Mouse (Mus musculus) intestine, embryonic 15.5 days (tissue): ENCODE measurements around the gene Spint2. TPM values are rescaled to one million over a fixed set of nuclear protein-coding genes. Genes with fewer than 3 reads are reported as not detected.
A peak's percentile ranks its signal among the peaks of the same experiment; 100 is the strongest.

Source experiments
- ATAC-seq: fragments of 200-750 bp; cut with Nextera tagmentation; 2 replicates; pipeline ENCODE4 v1.8.0; 2017; ENCODE audit warnings: moderate TSS enrichment, moderate library complexity
- H3K27ac ChIP-seq: fragments of 300-500 bp; sonication (generic); 2 replicates; pipeline ENCODE4 v1.5.1; 2015; ENCODE audit warnings: mild to moderate bottlenecking, inconsistent platforms
- H3K27me3 ChIP-seq: fragments of 300-500 bp; sonication (generic); replicated peaks from 2 replicates; pipeline ENCODE4 v1.6.1; 2015; ENCODE audit warnings: inconsistent platforms
- H3K36me3 ChIP-seq: fragments of 300-500 bp; sonication (generic); 2 replicates; pipeline ENCODE4 v1.6.1; 2015; ENCODE audit warnings: inconsistent platforms
- H3K4me1 ChIP-seq: fragments of 300-500 bp; sonication (generic); replicated peaks from 2 replicates; pipeline ENCODE4 v1.6.1; 2015; ENCODE audit warnings: inconsistent platforms
- H3K4me2 ChIP-seq: fragments of 300-500 bp; sonication (generic); replicated peaks from 2 replicates; pipeline ENCODE4 v1.6.1; 2015; ENCODE audit warnings: mild to moderate bottlenecking, inconsistent platforms
- H3K4me3 ChIP-seq: fragments of 300-500 bp; sonication (generic); replicated peaks from 2 replicates; pipeline ENCODE4 v1.5.1; 2015; ENCODE audit warnings: inconsistent platforms
- H3K9ac ChIP-seq: fragments of 300-500 bp; sonication (generic); 2 replicates; pipeline ENCODE4 v1.6.1; 2015; ENCODE audit warnings: inconsistent platforms
- H3K9me3 ChIP-seq: fragments of 300-500 bp; sonication (generic); 2 replicates; pipeline ENCODE4 v1.6.1; 2016; ENCODE audit warnings: inconsistent platforms
- WGBS: fragments of 180-500 bp; shearing (Covaris S2); methylation state at CpG from one replicate; pipeline ENCODE4 v1.1.7; 2015; 5-methylcytosine and 5-hydroxymethylcytosine counted together
- polyA plus RNA-seq: library from polyadenylated mRNA; unstranded; fragments of >200 nt; fragmentation: Nextera tagmentation; extraction: Ambion mirVana; gene quantifications from 2 replicates; pipeline ENCODE4 v1.2.1, GENCODE M21; 2015

Spint2 gene
- polyA plus RNA-seq, 1 experiment from 2014 or later: 633 TPM

DNA sequence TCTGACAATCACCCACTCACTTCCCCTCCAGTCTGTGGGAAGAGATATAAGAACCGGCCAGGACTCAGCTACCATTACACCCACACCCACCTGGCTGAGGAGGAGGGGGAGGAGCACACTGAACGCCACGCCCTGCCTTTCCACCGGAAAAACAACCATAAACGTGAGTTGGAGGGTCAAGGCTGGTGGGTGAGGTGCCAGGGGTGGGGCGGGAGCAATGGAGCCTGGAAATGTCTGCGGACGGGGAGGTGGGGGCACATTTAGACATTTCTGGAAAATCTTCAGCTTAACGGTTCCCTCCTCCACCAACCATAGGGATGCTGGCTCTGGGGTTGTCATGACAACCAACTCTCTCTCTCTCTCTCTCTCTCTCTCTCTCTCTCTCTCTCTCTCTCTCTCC is 31.3 kb upstream of the Spint2 start:
- peaks cover 30% of the 10 kb centered on the region for H3K4me1 ChIP-seq
- H3K27ac ChIP-seq: no peak overlapping the region
- ATAC-seq: no peak
- H3K9me3 ChIP-seq: no peaks in the 10 kb centered on the region
- 0 out of 2 replicates have a peak, but pooled peaks cover 2% of the 10 kb centered on the region for H3K27me3 ChIP-seq
- H3K36me3 ChIP-seq: no peaks in the 10 kb centered on the region
- WGBS: 34% methylated on average over 9 of the region's 9 CpGs
- no peak overlapping the region for H3K4me2 ChIP-seq
- no peak overlapping the region for H3K4me3 ChIP-seq
- no peak overlapping the region for H3K9ac ChIP-seq

GRCm38 (mm10) chr7:29309749-29310148 is 28.0 kb upstream of the Spint2 start:
- Histone ChIP-seq H3K9me3 (no peaks in the 10 kb centered on the region), H3K4me2 (peak overlapping the region; percentile 97), H3K4me3 (peak overlapping the region; percentile 40), H3K9ac (peak overlapping the region; percentile 35; the same call in 1 of the 2 replicates), H3K36me3 (no peaks in the 10 kb centered on the region), H3K4me1 (peaks cover 27% of the 10 kb centered on the region), H3K27me3 (peaks cover 18% of the 10 kb centered on the region), H3K27ac (no peak overlapping the region)
- 4% methylated on average over 5 of the region's 5 CpGs for WGBS
- no peak for ATAC-seq

DNA sequence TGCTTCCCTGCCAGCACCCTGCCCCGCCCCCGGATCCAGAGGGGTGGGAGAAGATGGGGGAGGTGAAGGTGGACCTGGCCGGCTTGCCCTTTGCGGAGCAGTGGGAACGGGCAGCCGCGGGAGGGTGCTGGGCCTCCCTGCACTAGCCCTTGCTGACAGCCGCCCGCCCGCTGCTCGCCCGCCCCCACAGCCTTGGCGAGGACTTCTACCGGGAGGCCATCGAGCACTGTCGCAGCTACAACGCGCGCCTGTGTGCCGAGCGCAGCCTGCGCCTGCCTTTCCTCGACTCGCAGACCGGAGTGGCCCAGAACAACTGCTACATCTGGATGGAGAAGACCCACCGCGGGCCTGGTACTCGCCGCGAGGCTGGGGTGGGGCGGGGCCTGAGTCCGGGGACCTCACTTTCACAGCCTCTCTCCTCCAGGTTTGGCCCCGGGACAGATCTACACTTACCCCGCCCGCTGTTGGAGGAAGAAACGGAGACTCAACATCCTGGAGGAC is 27.6 kb upstream of the Spint2 start:
- peak overlapping the region; percentile 40 for H3K4me3 ChIP-seq
- no peaks in the 10 kb centered on the region for H3K9me3 ChIP-seq
- peak overlapping the region; percentile 97 for H3K4me2 ChIP-seq
- H3K4me1 ChIP-seq: peaks cover 32% of the 10 kb centered on the region
- no peaks in the 10 kb centered on the region for H3K36me3 ChIP-seq
- WGBS: 0% methylated on average over 36 of the region's 36 CpGs
- peak; percentile 26 for ATAC-seq
- peaks cover 21% of the 10 kb centered on the region for H3K27me3 ChIP-seq
- H3K27ac ChIP-seq: no peak overlapping the region
- H3K9ac ChIP-seq: peak overlapping the region; percentile 35

DNA sequence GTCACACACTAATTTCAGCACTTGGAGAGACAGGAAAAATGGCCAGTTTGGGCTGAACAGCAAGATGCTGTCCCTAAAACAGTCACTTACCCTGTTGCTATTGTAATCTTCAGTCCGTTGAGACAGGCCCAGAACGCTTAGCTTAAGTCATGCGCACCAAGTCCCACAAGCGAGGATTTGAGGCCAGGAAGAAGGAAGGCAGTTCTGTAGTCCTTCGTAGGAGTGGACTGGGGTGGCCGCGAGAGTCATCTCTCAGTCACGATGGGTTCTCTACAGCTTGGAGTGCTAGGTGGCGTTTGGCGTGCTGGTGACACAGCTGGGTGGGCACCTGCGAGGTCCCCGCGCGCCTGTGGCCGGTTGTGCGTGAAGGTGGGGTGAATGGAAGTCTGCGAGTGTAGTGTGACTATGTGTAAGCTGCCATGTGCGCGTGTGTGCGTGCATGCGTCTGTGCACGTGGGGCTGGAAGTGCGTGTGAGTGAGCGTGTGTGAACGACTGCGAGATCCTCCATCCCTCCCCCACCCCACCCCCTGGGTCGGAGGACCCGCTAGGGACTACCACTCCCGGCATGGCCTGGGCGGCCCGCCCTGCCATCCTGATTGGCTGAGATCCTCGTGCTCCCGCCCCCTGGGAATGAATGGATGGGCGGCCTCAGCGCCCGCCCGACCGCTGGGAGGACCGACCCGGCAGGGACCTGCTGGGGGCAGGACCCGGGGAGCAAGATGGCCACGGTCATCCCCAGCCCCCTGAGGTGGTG is 25.8 kb upstream of the Spint2 start:
- peaks cover 30% of the 10 kb centered on the region for H3K27me3 ChIP-seq
- peaks cover 36% of the 10 kb centered on the region for H3K4me1 ChIP-seq
- 2% methylated on average over 42 of the region's 42 CpGs for WGBS

GRCm38 (mm10) chr7:29306619-29307018 is 24.9 kb upstream of the Spint2 start:
- Histone ChIP-seq H3K9ac (no peak overlapping the region), H3K27me3 (peaks cover 30% of the 10 kb centered on the region), H3K9me3 (no peaks in the 10 kb centered on the region), H3K4me1 (peaks cover 36% of the 10 kb centered on the region), H3K4me3 (no peak overlapping the region), H3K4me2 (no peak overlapping the region), H3K27ac (no peak overlapping the region), H3K36me3 (no peaks in the 10 kb centered on the region)
- ATAC-seq: no peak
- 26% methylated on average over 7 of the region's 7 CpGs for WGBS

More for the DNA sequence above, 25.8 kb upstream of the Spint2 start:
- Histone ChIP-seq H3K36me3 (no peaks in the 10 kb centered on the region), H3K4me3 (peak overlapping the region; percentile 66), H3K9ac (peak overlapping the region; percentile 51), H3K9me3 (no peaks in the 10 kb centered on the region), H3K27ac (no peak overlapping the region), H3K4me2 (peak overlapping the region; percentile 97)
- peak; percentile 87 for ATAC-seq

GRCm38 (mm10) chr7:29306108-29306507 is 24.4 kb upstream of the Spint2 start:
- no peaks in the 10 kb centered on the region for H3K36me3 ChIP-seq
- peaks cover 36% of the 10 kb centered on the region for H3K4me1 ChIP-seq
- no peak overlapping the region for H3K9ac ChIP-seq
- no peaks in the 10 kb centered on the region for H3K9me3 ChIP-seq
- H3K4me3 ChIP-seq: no peak overlapping the region
- H3K27ac ChIP-seq: no peak overlapping the region
- peaks cover 30% of the 10 kb centered on the region for H3K27me3 ChIP-seq
- no peak overlapping the region for H3K4me2 ChIP-seq
- whole genome bisulfite sequencing: 63% methylated on average over 7 of the region's 7 CpGs
- ATAC-seq: no peak

DNA sequence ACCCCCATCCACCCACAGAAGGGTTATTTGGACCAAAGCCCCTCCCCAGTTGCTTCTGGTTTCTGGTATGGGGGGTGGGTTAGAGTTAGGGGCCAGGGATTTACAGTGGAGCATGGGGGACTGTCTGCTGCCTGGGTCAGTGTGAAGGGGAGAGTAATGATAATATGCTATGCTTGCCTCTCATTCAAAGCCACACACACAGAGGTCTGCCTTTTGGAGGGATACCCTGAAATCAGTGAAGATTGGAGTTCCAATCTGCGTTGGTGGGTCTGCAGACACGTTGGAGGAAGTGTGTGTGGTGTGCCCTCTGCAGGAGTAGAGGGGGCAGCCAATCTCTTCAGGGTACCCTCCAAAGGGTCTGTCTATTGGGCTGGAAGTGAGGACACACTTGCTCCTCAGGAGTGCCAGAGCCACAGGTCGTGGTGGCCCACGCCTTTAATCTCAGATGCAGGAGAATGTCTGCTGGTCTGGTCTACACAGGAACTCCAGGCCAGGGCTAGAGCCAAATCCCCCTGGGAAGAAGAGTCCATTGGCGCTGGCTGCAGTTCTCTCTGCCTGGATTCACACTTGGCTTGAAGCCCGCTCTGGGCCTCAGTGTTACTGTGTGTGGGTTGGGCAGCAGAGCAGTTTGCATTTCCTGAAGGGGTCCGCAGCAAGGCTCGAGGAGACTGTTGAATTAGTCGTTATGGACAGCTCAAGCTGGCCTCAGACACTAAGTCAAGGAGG is 23.7 kb upstream of the Spint2 start:
- H3K4me3 ChIP-seq: peak overlapping the region; percentile 52
- peak overlapping the region; percentile 51 for H3K9ac ChIP-seq
- no peaks in the 10 kb centered on the region for H3K36me3 ChIP-seq
- no peak overlapping the region for H3K27ac ChIP-seq
- peak overlapping the region; percentile 98 for H3K4me2 ChIP-seq
- no peak for ATAC-seq
- H3K27me3 ChIP-seq: peaks cover 30% of the 10 kb centered on the region
- 46% methylated on average over 9 of the region's 9 CpGs for WGBS
- H3K9me3 ChIP-seq: no peaks in the 10 kb centered on the region
- peaks cover 36% of the 10 kb centered on the region for H3K4me1 ChIP-seq

- ATAC-seq: no peak
- Histone ChIP-seq H3K36me3 (no peaks in the 10 kb centered on the region), H3K9me3 (no peaks in the 10 kb centered on the region), H3K4me3 (peak overlapping the region; percentile 52), H3K9ac (peak overlapping the region; percentile 51), H3K27me3 (peaks cover 30% of the 10 kb centered on the region), H3K27ac (no peak overlapping the region), H3K4me1 (peaks cover 35% of the 10 kb centered on the region), H3K4me2 (peak overlapping the region; percentile 98)
- 0% methylated on average over 38 of the region's 48 CpGs for WGBS
These were observed 23.0 kb upstream of the Spint2 start for GRCm38 (mm10) chr7:29304463-29305262.

- under 1% methylated on average over 63 of the region's 67 CpGs for whole genome bisulfite sequencing
- peak within 1 kb of the TSS; percentile 98 for H3K4me2 ChIP-seq
- no peaks in the 10 kb centered on the region for H3K9me3 ChIP-seq
- peaks cover 27% of the 10 kb centered on the region for H3K4me1 ChIP-seq
- peaks cover 30% of the 10 kb centered on the region for H3K27me3 ChIP-seq
- ATAC-seq: peak; percentile 85
- H3K27ac ChIP-seq: no peak within 1 kb of the TSS
- peak within 1 kb of the TSS; percentile 52 for H3K4me3 ChIP-seq
- H3K36me3 ChIP-seq: no peaks in the 10 kb centered on the region
- peak within 1 kb of the TSS; percentile 51 for H3K9ac ChIP-seq
These were observed 22.2 kb upstream of the Spint2 start, which contains the start of gene Dpf1 for GRCm38 (mm10) chr7:29303738-29304462. TSS of gene Dpf1 (plus strand) at chr7:29303951.

- H3K27ac ChIP-seq: no peak overlapping the region
- H3K36me3 ChIP-seq: no peaks in the 10 kb centered on the region
- H3K4me1 ChIP-seq: peaks cover 22% of the 10 kb centered on the region
- H3K4me3 ChIP-seq: no peak overlapping the region
- 70% methylated on average over 7 of the region's 7 CpGs for WGBS
- H3K9ac ChIP-seq: no peak overlapping the region
- H3K4me2 ChIP-seq: no peak overlapping the region
- ATAC-seq: no peak
- H3K27me3 ChIP-seq: peaks cover 28% of the 10 kb centered on the region
- H3K9me3 ChIP-seq: no peaks in the 10 kb centered on the region
These were observed 20.9 kb upstream of the Spint2 start for GRCm38 (mm10) chr7:29302641-29303040.

- Histone ChIP-seq H3K36me3 (no peaks in the 10 kb centered on the region), H3K9ac (no peak overlapping the region), H3K4me1 (peaks cover 17% of the 10 kb centered on the region), H3K4me2 (peak overlapping the region; percentile 42), H3K27me3 (peaks cover 26% of the 10 kb centered on the region), H3K4me3 (no peak overlapping the region), H3K9me3 (no peaks in the 10 kb centered on the region), H3K27ac (no peak overlapping the region)
- WGBS: 4% methylated on average over 7 of the region's 7 CpGs
- ATAC-seq: no peak
These were observed 19.4 kb upstream of the Spint2 start for GRCm38 (mm10) chr7:29301127-29301566.
